Mouse (Mus musculus): ENCODE data around the gene Catsper3. TPM values are rescaled to one million over a fixed set of nuclear protein-coding genes. Genes with fewer than 3 reads are reported as not detected.

Gene Catsper3
- total and polyA plus RNA-seq, 3 experiments = not detected

DNA sequence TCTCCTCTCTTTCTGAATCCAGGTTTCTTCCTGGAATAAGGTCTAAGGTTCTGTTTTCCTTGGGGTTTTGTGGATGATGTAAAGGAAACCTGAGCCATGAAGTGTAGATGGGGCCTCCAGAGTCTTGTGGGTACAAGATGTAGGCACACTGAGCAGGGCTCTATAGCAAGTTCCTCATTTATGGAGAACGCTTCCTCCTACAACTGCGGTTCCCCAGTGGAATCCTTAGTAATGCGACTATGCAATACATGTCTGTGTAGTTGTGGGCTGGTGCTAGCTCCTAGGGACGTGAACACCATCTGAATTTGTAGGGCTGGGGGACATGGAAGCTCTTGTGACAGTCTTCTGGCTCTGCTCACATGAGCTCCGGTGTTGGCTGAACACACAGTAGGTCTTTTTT is 74.1 kb downstream of the Catsper3 start:
- no peaks in the 10 kb centered on the region for H3K9me3 ChIP-seq (replicated peaks; ENCODE audit: insufficient read depth, low read length)
- no peaks in the 10 kb centered on the region for H3K27me3 ChIP-seq (ENCODE audit: control insufficient read depth in 1 of 2, insufficient read depth in 2 of 2, low read length in 2 of 2)
- no peaks in the 10 kb centered on the region for H3K79me2 ChIP-seq (ENCODE audit: control insufficient read depth, insufficient read depth, low read length, poor library complexity)
- H3K9ac ChIP-seq (ENCODE audit: control insufficient read depth, low read depth, low read length, poor library complexity, severe bottlenecking) = no peak overlapping the region
- no peaks in the 10 kb centered on the region for H3K36me3 ChIP-seq (ENCODE audit: control insufficient read depth in 1 of 2, insufficient read depth in 2 of 2, low read length in 2 of 2)
- no peak overlapping the region for H3K4me3 ChIP-seq (ENCODE audit: control insufficient read depth in 1 of 2, insufficient read depth in 1 of 2, low read depth in 2 of 2, low read length in 2 of 2)
- H3K27ac ChIP-seq (ENCODE audit: control insufficient read depth, low read depth, low read length) = no peak overlapping the region
- DNase-seq (ENCODE audit: low read depth, low spot score) = no peak
- H3K4me1 ChIP-seq (ENCODE audit: control insufficient read depth in 1 of 2, insufficient read depth in 2 of 2, low read length in 2 of 2) = no peaks in the 10 kb centered on the region
- TF ChIP-seq SMC3 (IDR thresholded peaks at IDR 0.05; ENCODE audit: low read depth, low read length) (no peak), MAFK (IDR thresholded peaks at IDR 0.05; ENCODE audit: borderline replicate concordance, low read depth, low read length) (no peak), TBP (IDR thresholded peaks at IDR 0.05; ENCODE audit: low read depth, low read length) (no peak), MAX (IDR thresholded peaks at IDR 0.05; ENCODE audit: low read length) (no peak), RCOR1 (IDR thresholded peaks at IDR 0.05; ENCODE audit: low read depth, low read length) (no peak), USF1 (IDR thresholded peaks at IDR 0.05; ENCODE audit: low read depth, low read length) (no peak), MAZ (IDR thresholded peaks at IDR 0.05; ENCODE audit: low read depth, low read length) (no peak), EP300 (IDR thresholded peaks at IDR 0.05; ENCODE audit: low read depth in 1 of 2, low read length in 2 of 2) (no peak), SIN3A (IDR thresholded peaks at IDR 0.05; ENCODE audit: low read length) (no peak)

Other genes starting within 250 kb of the Catsper3 start
- 58.5 and 61.6 TPM in 2 replicates for gene Ddx41, start 247.9 kb upstream of the Catsper3 start, total RNA-seq (2012; rRNA removed)
- gene Ddx41, start 247.9 kb upstream of the Catsper3 start, polyA plus RNA-seq (2012; ENCODE audit: insufficient read depth in 1 of 2, insufficient read length in 2 of 2, low read depth in 1 of 2, low replicate concordance in 2 of 2, missing spikeins in 1 of 2) = 10 to 100 TPM in 1 of 2 experiments, not detected in 1; 88.8 TPM
- 11.7 and 11.9 TPM in 2 replicates for gene Fam193b, start 213.4 kb upstream of the Catsper3 start, total RNA-seq (2012; rRNA removed)
- gene Fam193b, start 213.4 kb upstream of the Catsper3 start, polyA plus RNA-seq (2012; ENCODE audit: insufficient read depth in 1 of 2, insufficient read length in 2 of 2, low read depth in 1 of 2, low replicate concordance in 2 of 2, missing spikeins in 1 of 2) = 10 to 100 TPM in 1 of 2 experiments, not detected in 1; 38.7 TPM
- gene Tmed9, start 210.8 kb upstream of the Catsper3 start, total RNA-seq (2012; rRNA removed) = 185 and 222 TPM in 2 replicates
- 100 to 1,000 TPM in 1 of 2 experiments, not detected in 1; 218 TPM for gene Tmed9, start 210.8 kb upstream of the Catsper3 start, polyA plus RNA-seq (2012; ENCODE audit: insufficient read depth in 1 of 2, insufficient read length in 2 of 2, low read depth in 1 of 2, low replicate concordance in 2 of 2, missing spikeins in 1 of 2)
- gene B4galt7, start 184.7 kb upstream of the Catsper3 start, total RNA-seq (2012; rRNA removed) = 15.0 and 18.0 TPM in 2 replicates
- 10 to 100 TPM in 1 of 2 experiments, not detected in 1; 19.9 TPM for gene B4galt7, start 184.7 kb upstream of the Catsper3 start, polyA plus RNA-seq (2012; ENCODE audit: insufficient read depth in 1 of 2, insufficient read length in 2 of 2, low read depth in 1 of 2, low replicate concordance in 2 of 2, missing spikeins in 1 of 2)
- 33.5 and 42.5 TPM in 2 replicates for gene Caml, start 161.6 kb upstream of the Catsper3 start, total RNA-seq (2012; rRNA removed)
- gene Caml, start 161.6 kb upstream of the Catsper3 start, polyA plus RNA-seq (2012; ENCODE audit: insufficient read depth in 1 of 2, insufficient read length in 2 of 2, low read depth in 1 of 2, low replicate concordance in 2 of 2, missing spikeins in 1 of 2) = 10 to 100 TPM in 1 of 2 experiments, not detected in 1; 47.1 TPM
- gene Ddx46, start 149.5 kb upstream of the Catsper3 start, total RNA-seq (2012; rRNA removed) = 52.8 and 58.3 TPM in 2 replicates
- 100 to 1,000 TPM in 1 of 2 experiments, 10 to 100 TPM in 1; 89.5 to 122 TPM for gene Ddx46, start 149.5 kb upstream of the Catsper3 start, polyA plus RNA-seq (2012; ENCODE audit: insufficient read depth in 1 of 2, insufficient read length in 2 of 2, low read depth in 1 of 2, low replicate concordance in 2 of 2, missing spikeins in 1 of 2)
- 16.2 and 20.4 TPM in 2 replicates for gene B230219D22Rik, start 91.4 kb upstream of the Catsper3 start, total RNA-seq (2012; rRNA removed)
- 100 to 1,000 TPM in 1 of 2 experiments, 10 to 100 TPM in 1; 30.0 to 145 TPM for gene B230219D22Rik, start 91.4 kb upstream of the Catsper3 start, polyA plus RNA-seq (2012; ENCODE audit: insufficient read depth in 1 of 2, insufficient read length in 2 of 2, low read depth in 1 of 2, low replicate concordance in 2 of 2, missing spikeins in 1 of 2)
- gene Txndc15, start 69.9 kb upstream of the Catsper3 start, total RNA-seq (2012; rRNA removed) = 37.5 and 43.0 TPM in 2 replicates
- gene Txndc15, start 69.9 kb upstream of the Catsper3 start, polyA plus RNA-seq (2012; ENCODE audit: insufficient read depth in 1 of 2, insufficient read length in 2 of 2, low read depth in 1 of 2, low replicate concordance in 2 of 2, missing spikeins in 1 of 2) = 10 to 100 TPM in 1 of 2 experiments, not detected in 1; 31.5 TPM
- 24.6 and 32.0 TPM in 2 replicates for gene Pcbd2, start 57.2 kb upstream of the Catsper3 start, total RNA-seq (2012; rRNA removed)
- 10 to 100 TPM in 1 of 2 experiments, not detected in 1; 69.4 TPM for gene Pcbd2, start 57.2 kb upstream of the Catsper3 start, polyA plus RNA-seq (2012; ENCODE audit: insufficient read depth in 1 of 2, insufficient read length in 2 of 2, low read depth in 1 of 2, low replicate concordance in 2 of 2, missing spikeins in 1 of 2)
- not detected in 2 replicates for gene Pitx1, start 51.6 kb downstream of the Catsper3 start, total RNA-seq (2012; rRNA removed)
- not detected for gene Pitx1, start 51.6 kb downstream of the Catsper3 start, polyA plus RNA-seq (2012; ENCODE audit: insufficient read depth in 1 of 2, insufficient read length in 2 of 2, low read depth in 1 of 2, low replicate concordance in 2 of 2, missing spikeins in 1 of 2)

Data from MEL (cell line).